Mouse (Mus musculus) gastrocnemius, adult 8-10 months (tissue): ENCODE measurements around the gene Zbtb39. TPM values are rescaled to one million over a fixed set of nuclear protein-coding genes. Genes with fewer than 3 reads are reported as not detected.

Source experiments
- DNase-seq, 2 experiments: peaks; one replicate each; pipeline ENCODE4 v3.0.0; 2022; ENCODE audit warnings: low spot score in 2 of 2
- total RNA-seq, 4 experiments: library from RNA; stranded (reverse); gene quantifications; 2 replicates each; pipeline ENCODE4 v1.2.4; 2022

Zbtb39 gene
- total RNA-seq, result 1 to 10 TPM; 6.0 to 8.1 (median 6.4) TPM

- DNase-seq, result peak; percentile 59 to 68
These were observed at the start of gene Zbtb39 for GRCm38 (mm10) chr10:127739083-127739660. Gene Zbtb39, plus strand, starts transcription at chr10:127739538.

- no peak for DNase-seq
These were observed 48.3 kb upstream of the Zbtb39 start for GRCm38 (mm10) chr10:127691053-127691452.

GRCm38 (mm10) chr10:127694636-127695035, 44.7 kb upstream of the Zbtb39 start:
- no peak for DNase-seq

GRCm38 (mm10) chr10:127695775-127696174, 43.6 kb upstream of the Zbtb39 start:
- no peak for DNase-seq

- no peak for DNase-seq
These were observed 40.4 kb upstream of the Zbtb39 start for GRCm38 (mm10) chr10:127698966-127699365.

- no peak for DNase-seq
These were observed 36.0 kb upstream of the Zbtb39 start for GRCm38 (mm10) chr10:127703299-127703698.

GRCm38 (mm10) chr10:127704293-127704692, 35.0 kb upstream of the Zbtb39 start:
- no peak for DNase-seq

GRCm38 (mm10) chr10:127704766-127705220, 34.5 kb upstream of the Zbtb39 start, which contains the start of gene Myo1a:
Gene Myo1a, plus strand, starts transcription at chr10:127705170.
- DNase-seq, result no peak

- DNase-seq, result no peak
These were observed 33.6 kb upstream of the Zbtb39 start for GRCm38 (mm10) chr10:127705783-127706182.

- DNase-seq, result no peak
These were observed 31.6 kb upstream of the Zbtb39 start for GRCm38 (mm10) chr10:127707721-127708120.

- DNase-seq, result no peak
These were observed 30.4 kb upstream of the Zbtb39 start for GRCm38 (mm10) chr10:127708850-127709370.

- DNase-seq, result no peak
These were observed 29.0 kb upstream of the Zbtb39 start for GRCm38 (mm10) chr10:127710331-127710730.

GRCm38 (mm10) chr10:127712736-127713135, 26.6 kb upstream of the Zbtb39 start:
- no peak for DNase-seq

- DNase-seq, result no peak
These were observed 17.5 kb upstream of the Zbtb39 start for GRCm38 (mm10) chr10:127721671-127722418.

- DNase-seq, result no peak
These were observed 15.2 kb upstream of the Zbtb39 start, which contains the start of gene Tac2 for GRCm38 (mm10) chr10:127724178-127724577. Gene Tac2, plus strand, starts transcription at chr10:127724478.

GRCm38 (mm10) chr10:127725136-127725535, 14.2 kb upstream of the Zbtb39 start:
- DNase-seq, result no peak

- DNase-seq, result no peak
These were observed 10.9 kb upstream of the Zbtb39 start for GRCm38 (mm10) chr10:127728437-127728836.

GRCm38 (mm10) chr10:127730285-127730932, 8.9 kb upstream of the Zbtb39 start:
- no peak for DNase-seq

GRCm38 (mm10) chr10:127730933-127731310, 8.4 kb upstream of the Zbtb39 start:
- DNase-seq, result no peak

- DNase-seq, result no peak
These were observed 7.9 kb upstream of the Zbtb39 start for GRCm38 (mm10) chr10:127731397-127731796.

- DNase-seq, result no peak
These were observed 4.9 kb upstream of the Zbtb39 start for GRCm38 (mm10) chr10:127734434-127734833.

- DNase-seq, result no peak
These were observed 3.1 kb upstream of the Zbtb39 start for GRCm38 (mm10) chr10:127736266-127736665.
